Mouse (Mus musculus): Measurements from ENCODE around the gene Coa3. TPM values are rescaled to one million over a fixed set of nuclear protein-coding genes. Genes with fewer than 3 reads are reported as not detected.
A peak's percentile ranks its signal among the peaks of the same experiment; 100 is the strongest.

Gene Coa3
- polyA plus RNA-seq, 1 experiment from 2014 or later, result 171 TPM

DNA sequence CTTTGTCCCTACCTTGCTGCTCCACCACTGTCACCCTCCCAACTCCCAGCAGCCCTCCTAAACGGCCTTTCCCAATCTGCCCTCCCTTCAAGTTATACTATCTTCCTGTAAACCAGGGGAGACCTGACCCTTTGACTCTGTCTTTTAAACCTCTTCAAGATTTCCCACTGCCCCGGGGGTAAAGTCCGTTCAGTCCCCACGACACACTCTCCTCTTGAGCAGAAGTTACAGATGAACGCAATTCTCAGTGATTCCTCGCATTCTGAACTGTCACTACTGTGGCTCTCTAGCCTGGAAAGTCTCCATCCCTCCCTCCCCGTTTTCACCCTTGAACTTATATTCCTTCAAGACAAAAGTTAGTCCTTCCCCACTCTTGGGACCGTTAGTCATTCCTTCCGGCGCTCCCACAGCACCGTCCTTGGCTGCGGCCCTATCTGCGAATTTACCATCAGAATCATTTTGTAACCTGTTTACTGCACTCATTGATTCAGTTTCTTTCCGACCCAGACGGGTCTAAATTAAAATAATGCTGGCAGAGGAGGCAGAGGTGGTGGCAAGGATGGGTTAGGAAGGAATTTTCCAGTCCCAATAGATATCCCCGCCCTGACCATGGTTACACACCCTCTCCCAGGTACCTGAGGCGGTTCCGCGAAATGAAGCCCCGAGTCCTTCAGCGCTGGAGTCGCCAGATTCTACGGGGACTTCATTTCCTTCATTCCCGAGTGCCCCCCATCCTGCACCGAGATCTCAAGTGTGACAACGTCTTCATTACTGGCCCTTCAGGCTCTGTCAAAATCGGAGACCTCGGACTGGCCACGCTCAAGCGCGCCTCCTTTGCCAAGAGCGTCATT is 15.6 kb downstream of the Coa3 start:
- peaks cover 62% of the 10 kb centered on the region for H3K4me1 ChIP-seq (replicated peaks)
- peak overlapping the region; percentile 42; the same call in 1 of the 2 replicates for H3K9ac ChIP-seq
- no peak for ATAC-seq (ENCODE audit: insufficient number of reproducible peaks, low FRiP score)
- H3K27me3 ChIP-seq (replicated peaks), result peaks cover 42% of the 10 kb centered on the region
- H3K9me3 ChIP-seq (replicated peaks), result no peaks in the 10 kb centered on the region
- WGBS, result 12% methylated on average over 32 of the region's 32 CpGs
- peaks cover 2% of the 10 kb centered on the region; the same call in 1 of the 2 replicates for H3K36me3 ChIP-seq
- peak overlapping the region; percentile 87 for H3K4me2 ChIP-seq
- H3K27ac ChIP-seq (ENCODE audit: poor library complexity, severe bottlenecking), result no peak overlapping the region
- peak overlapping the region; percentile 64 for H3K4me3 ChIP-seq

DNA sequence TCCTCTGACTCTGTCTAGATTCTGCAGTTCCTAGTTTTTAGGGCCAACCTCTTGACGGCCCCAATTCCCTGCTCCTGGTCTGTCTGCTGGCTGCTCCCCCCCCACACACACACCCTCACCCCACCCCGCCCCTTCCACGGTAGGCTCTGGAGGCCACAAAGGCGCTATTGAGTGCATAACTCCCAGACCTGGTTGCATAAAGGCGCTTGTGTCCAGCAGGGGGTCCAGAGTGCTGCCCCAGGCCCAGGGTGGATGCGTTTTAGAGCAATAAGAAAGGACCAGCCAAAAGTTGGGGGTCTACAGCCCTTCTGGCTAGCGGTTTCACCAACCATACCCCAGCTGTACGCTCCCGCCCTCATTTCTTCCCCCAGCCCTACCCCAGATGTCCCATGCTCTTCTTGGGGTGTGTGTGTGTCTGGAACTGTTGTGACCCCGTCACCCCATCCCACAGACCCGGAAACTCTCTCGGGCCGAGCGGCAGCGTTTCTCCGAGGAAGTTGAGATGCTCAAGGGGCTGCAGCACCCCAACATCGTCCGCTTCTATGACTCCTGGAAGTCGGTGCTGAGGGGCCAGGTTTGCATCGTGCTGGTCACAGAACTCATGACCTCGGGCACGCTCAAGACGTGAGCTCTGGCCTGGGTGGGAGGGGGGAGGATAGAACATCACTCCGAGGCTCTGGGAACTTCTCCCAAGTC is 16.5 kb downstream of the Coa3 start:
- ATAC-seq (ENCODE audit: insufficient number of reproducible peaks, low FRiP score), result no peak
- H3K27me3 ChIP-seq (replicated peaks), result peaks cover 38% of the 10 kb centered on the region
- H3K4me2 ChIP-seq, result peak overlapping the region; percentile 87
- H3K27ac ChIP-seq (ENCODE audit: poor library complexity, severe bottlenecking), result no peak overlapping the region
- H3K4me3 ChIP-seq, result peak overlapping the region; percentile 64
- WGBS, result 4% methylated on average over 24 of the region's 24 CpGs
- peak overlapping the region; percentile 89 for H3K9ac ChIP-seq
- peaks cover 69% of the 10 kb centered on the region for H3K4me1 ChIP-seq (replicated peaks)
- H3K36me3 ChIP-seq, result peaks cover 8% of the 10 kb centered on the region
- H3K9me3 ChIP-seq (replicated peaks), result no peaks in the 10 kb centered on the region

DNA sequence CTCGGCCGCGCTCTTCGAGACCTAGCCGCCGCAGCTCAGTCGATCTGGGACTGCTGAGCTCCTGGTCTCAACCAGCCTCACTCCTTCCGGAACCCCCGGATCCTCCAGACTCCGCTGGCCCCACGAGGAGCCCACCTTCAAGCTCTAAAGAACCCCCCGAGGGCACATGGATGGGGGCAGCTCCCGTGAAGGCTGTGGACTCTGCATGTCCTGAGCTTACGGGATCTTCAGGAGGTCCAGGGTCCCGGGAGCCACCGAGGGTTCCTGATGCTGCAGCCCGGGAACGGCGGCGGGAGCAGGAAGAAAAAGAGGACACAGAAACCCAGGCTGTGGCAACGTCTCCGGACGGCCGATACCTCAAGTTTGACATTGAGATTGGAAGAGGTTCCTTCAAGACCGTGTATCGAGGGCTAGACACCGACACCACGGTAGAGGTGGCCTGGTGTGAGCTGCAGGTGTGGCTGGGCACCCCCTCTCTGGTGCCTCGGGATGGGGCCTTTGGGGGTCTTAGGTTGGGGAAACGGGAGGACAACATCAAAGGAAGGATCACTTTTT is 18.0 kb downstream of the Coa3 start:
- ATAC-seq (ENCODE audit: insufficient number of reproducible peaks, low FRiP score), result no peak
- Histone ChIP-seq H3K4me3 (peak overlapping the region; percentile 64), H3K4me2 (peak overlapping the region; percentile 87), H3K27ac (ENCODE audit: poor library complexity, severe bottlenecking) (peak overlapping the region; percentile 88), H3K9ac (peak overlapping the region; percentile 89), H3K9me3 (replicated peaks) (no peaks in the 10 kb centered on the region), H3K27me3 (replicated peaks) (peaks cover 30% of the 10 kb centered on the region), H3K36me3 (peaks cover 17% of the 10 kb centered on the region), H3K4me1 (replicated peaks) (peaks cover 77% of the 10 kb centered on the region)
- WGBS, result under 1% methylated on average over 30 of the region's 30 CpGs

DNA sequence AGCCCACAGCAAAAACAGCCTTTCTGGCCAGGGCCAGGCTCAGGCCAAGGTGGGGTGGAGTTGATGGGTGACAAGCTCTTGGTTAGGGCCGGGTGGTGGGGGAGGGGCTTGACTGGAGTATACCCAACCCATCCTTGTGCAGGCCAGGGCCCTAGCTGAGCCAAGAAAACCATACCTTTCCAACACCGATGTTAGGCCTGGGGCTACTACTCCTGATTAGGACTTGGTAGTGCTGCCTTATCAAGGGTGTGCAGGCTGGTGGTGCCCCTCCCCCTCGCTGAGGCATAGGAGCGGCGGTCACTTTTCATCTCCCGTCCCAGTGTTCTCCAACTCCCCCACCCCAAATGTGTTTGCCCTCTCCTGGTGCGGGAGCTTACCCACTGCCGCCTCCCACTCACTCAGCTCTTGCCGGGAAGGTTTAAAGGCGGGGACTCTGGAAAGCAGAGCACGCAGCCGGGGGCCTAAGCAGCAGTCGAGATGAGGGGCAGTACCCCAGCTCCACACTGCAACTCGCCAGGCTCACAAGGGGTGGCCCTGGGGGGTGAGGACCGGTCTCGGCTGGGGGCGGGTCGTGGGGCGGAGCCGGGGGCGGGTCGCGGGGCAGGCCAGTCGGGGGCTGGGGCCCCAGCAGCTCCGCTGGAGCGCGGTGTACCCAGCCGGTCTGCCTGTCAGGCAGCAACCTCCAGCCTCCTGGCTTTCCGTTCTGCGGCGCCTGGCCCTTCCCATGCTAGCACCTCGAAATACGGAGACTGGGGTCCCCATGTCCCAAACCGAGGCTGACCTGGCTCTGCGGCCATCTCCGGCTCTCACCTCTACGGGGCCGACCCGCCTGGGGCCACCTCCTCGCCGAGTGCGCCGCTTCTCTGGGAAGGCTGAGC is 18.7 kb downstream of the Coa3 start, which contains the start of gene Wnk4:
Gene Wnk4 (plus strand): TSS at position 620 of the 878 bp plus-strand sequence.
- WGBS, result under 1% methylated on average over 43 of the region's 43 CpGs
- H3K9ac ChIP-seq, result peak within 1 kb of the TSS; percentile 89
- peak within 1 kb of the TSS; percentile 64 for H3K4me3 ChIP-seq
- H3K4me1 ChIP-seq (replicated peaks), result peaks cover 81% of the 10 kb centered on the region
- ATAC-seq (ENCODE audit: insufficient number of reproducible peaks, low FRiP score), result peak; percentile 90
- no peaks in the 10 kb centered on the region for H3K9me3 ChIP-seq (replicated peaks)
- H3K36me3 ChIP-seq, result peaks cover 18% of the 10 kb centered on the region
- H3K4me2 ChIP-seq, result peak within 1 kb of the TSS; percentile 87
- H3K27me3 ChIP-seq (replicated peaks), result peaks cover 29% of the 10 kb centered on the region
- peak within 1 kb of the TSS; percentile 88 for H3K27ac ChIP-seq (ENCODE audit: poor library complexity, severe bottlenecking)

DNA sequence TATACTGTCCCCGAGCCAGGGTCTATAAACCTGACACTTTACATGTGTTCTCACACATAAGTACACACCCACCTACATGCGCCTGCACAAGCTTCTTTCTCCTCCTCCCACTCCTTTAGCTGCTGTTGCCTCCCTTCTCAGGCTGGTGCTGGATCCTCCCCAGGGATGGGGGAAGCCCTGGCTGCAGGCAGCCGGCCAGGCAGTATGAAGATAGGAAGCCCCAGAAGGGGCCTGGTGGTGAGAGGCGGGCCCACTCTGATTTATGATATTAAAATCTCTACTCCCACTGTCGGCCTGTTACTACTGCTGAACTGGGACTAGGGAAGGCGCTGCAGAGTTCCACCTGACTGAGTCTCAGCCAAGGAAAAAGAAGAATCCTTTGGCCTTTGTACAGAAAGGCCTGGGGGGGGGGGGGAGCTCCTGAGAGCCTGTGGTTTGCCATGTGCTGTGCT is 19.6 kb downstream of the Coa3 start:
- peaks cover 18% of the 10 kb centered on the region for H3K36me3 ChIP-seq
- H3K4me2 ChIP-seq, result peak overlapping the region; percentile 87
- peak overlapping the region; percentile 64 for H3K4me3 ChIP-seq
- 32% methylated on average over 6 of the region's 6 CpGs for WGBS
- peak overlapping the region; percentile 89 for H3K9ac ChIP-seq
- H3K27me3 ChIP-seq (replicated peaks), result peaks cover 23% of the 10 kb centered on the region
- peak; percentile 7; the same call in 1 of the 2 replicates for ATAC-seq (ENCODE audit: insufficient number of reproducible peaks, low FRiP score)
- H3K4me1 ChIP-seq (replicated peaks), result peaks cover 78% of the 10 kb centered on the region
- H3K27ac ChIP-seq (ENCODE audit: poor library complexity, severe bottlenecking), result peak overlapping the region; percentile 88
- H3K9me3 ChIP-seq (replicated peaks), result no peaks in the 10 kb centered on the region

DNA sequence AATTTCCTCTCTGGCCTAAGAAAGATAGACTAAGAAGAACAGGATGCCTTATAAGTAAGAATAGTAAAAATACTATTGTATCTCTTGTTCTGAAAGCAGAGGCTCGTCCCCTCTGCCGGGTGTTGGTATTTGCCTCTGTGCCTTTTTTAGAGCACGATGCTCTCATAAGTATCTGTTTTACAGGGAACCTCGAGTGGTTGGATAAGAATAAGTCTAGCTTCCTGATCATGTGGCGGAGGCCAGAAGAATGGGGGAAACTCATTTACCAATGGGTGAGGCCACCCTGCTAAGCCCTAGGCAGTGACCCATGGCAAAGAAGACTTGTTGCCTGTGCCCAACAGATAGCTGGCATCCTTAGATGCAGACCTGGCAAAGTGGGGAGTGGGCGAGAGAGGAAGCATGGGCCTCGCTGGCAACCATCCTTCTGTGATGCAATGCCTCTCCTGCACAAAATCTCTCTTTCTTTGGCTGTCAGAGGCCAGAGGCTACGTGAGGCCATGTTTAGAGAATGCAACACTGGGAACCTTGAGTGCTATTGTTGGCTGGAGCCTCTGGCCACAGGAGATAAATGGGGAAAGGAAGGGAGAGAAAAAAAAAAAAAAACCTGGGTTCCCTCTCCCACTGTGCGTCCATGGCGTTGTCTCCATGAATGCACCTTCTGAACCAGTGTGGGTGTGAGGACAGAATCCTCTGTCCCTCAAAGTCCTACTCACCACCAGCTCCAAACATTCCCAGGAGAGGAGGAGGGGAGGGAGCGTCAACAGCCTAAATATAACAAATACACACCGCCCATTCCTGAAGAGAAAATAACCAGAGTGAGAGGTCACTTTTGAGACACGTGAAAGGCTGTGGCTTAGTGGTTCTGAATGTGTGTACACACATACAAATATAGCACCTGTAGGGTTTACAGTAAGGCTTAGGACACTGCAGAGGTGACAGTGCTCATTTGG is 22.8 kb downstream of the Coa3 start:
- Histone ChIP-seq H3K36me3 (peaks cover 18% of the 10 kb centered on the region), H3K4me3 (no peak overlapping the region), H3K9me3 (replicated peaks) (no peaks in the 10 kb centered on the region), H3K4me1 (replicated peaks) (peaks cover 60% of the 10 kb centered on the region), H3K27me3 (replicated peaks) (no peaks in the 10 kb centered on the region), H3K9ac (no peak overlapping the region), H3K27ac (ENCODE audit: poor library complexity, severe bottlenecking) (peak overlapping the region; percentile 79), H3K4me2 (no peak overlapping the region)
- no peak for ATAC-seq (ENCODE audit: insufficient number of reproducible peaks, low FRiP score)
- WGBS, result 62% methylated on average over 13 of the region's 13 CpGs

DNA sequence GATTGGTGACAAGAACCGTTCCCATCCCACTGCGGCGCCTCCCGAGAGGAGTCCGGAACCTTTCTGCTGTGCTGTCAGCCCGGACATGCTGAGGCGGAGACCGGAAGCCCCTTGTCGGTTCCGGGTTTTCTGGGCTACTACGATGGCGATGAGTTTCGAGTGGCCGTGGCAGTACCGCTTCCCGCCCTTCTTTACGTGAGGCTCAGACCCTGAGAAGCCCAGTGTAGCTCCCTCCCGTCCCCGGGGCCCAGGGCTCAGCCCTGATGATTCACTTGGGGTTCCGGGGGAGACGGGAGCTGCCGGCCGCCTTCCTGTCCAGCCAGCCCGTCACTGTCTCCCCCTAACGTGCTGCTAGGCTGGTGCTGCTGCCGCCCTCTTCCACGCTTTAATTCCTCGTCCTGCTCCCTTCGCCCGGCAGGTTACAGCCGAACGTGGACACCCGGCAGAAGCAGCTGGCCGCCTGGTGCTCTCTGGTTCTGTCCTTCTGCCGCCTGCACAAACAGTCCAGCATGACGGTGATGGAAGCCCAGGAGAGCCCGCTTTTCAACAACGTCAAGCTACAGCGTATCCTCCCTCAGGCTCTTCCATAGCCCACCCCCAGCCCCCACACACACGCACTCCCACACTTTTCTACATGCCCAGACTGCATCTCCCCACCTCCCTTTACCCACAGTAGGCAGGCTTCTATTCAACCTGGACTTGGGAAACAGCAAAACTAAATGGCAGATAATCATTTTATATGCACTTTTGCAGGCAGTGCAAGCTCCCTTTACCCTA is 25.1 kb downstream of the Coa3 start, which contains the start of gene Vps25:
Gene Vps25 (plus strand): TSS at position 95 of the 777 bp plus-strand sequence.
- Histone ChIP-seq H3K9ac (peak within 1 kb of the TSS; percentile 97), H3K27ac (ENCODE audit: poor library complexity, severe bottlenecking) (peak within 1 kb of the TSS; percentile 94), H3K4me1 (replicated peaks) (peaks cover 42% of the 10 kb centered on the region), H3K36me3 (peaks cover 18% of the 10 kb centered on the region), H3K4me2 (peak within 1 kb of the TSS; percentile 94), H3K9me3 (replicated peaks) (no peaks in the 10 kb centered on the region), H3K4me3 (peak within 1 kb of the TSS; percentile 97), H3K27me3 (replicated peaks) (no peaks in the 10 kb centered on the region)
- WGBS, result under 1% methylated on average over 40 of the region's 40 CpGs
- ATAC-seq (ENCODE audit: insufficient number of reproducible peaks, low FRiP score), result peak; percentile 82

DNA sequence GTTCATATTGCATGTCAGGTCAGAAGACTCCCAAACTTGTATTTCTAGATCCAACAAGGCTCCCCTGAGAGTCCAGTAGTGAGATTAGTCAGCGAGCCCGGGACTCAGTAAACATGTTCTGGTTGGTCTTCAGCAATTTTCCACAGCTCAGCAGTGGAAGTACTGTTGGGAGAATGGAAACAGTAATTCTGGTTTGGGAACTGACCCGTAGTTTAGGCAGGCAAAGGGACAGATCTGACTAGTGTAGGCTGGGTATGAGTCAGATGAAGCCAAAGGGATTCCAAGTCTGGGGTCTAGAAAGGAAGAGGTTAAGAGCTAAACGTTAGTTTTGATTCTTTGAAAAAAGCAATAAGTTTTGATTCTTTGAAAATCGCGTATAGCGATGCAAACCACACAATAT is 26.0 kb downstream of the Coa3 start:
- H3K4me2 ChIP-seq, result peak overlapping the region; percentile 94
- H3K9me3 ChIP-seq (replicated peaks), result no peaks in the 10 kb centered on the region
- no peak for ATAC-seq (ENCODE audit: insufficient number of reproducible peaks, low FRiP score)
- WGBS, result 8% methylated on average over 7 of the region's 7 CpGs
- H3K27me3 ChIP-seq (replicated peaks), result peaks cover 1% of the 10 kb centered on the region
- H3K9ac ChIP-seq, result peak overlapping the region; percentile 97
- peak overlapping the region; percentile 97 for H3K4me3 ChIP-seq
- H3K36me3 ChIP-seq, result peaks cover 14% of the 10 kb centered on the region
- H3K4me1 ChIP-seq (replicated peaks), result peaks cover 34% of the 10 kb centered on the region
- H3K27ac ChIP-seq (ENCODE audit: poor library complexity, severe bottlenecking), result peak overlapping the region; percentile 94

DNA sequence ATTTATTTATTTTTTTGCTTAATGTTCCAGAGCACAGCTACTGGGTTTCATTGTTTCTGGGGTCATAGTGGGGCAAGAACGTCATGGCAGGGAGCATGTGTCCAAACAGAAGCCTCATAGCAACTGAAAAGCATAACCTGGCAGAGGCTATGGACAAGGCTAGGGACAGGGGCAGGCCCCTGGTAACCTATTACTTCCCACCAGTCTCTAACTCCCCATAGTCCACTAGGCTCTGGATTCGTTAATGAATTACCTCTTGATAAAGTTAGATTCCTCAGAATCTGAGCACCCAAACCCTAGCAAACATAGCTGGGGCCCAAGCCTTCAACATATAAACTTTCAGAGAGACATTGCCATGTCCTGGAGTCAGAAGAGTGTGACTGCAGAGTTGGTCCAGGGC is 27.9 kb downstream of the Coa3 start:
- Histone ChIP-seq H3K27ac (ENCODE audit: poor library complexity, severe bottlenecking) (no peak overlapping the region), H3K4me3 (no peak overlapping the region), H3K4me2 (no peak overlapping the region), H3K36me3 (peaks cover 3% of the 10 kb centered on the region), H3K9me3 (replicated peaks) (no peaks in the 10 kb centered on the region), H3K9ac (no peak overlapping the region), H3K27me3 (replicated peaks) (peaks cover 15% of the 10 kb centered on the region), H3K4me1 (replicated peaks) (peaks cover 24% of the 10 kb centered on the region)
- no peak for ATAC-seq (ENCODE audit: insufficient number of reproducible peaks, low FRiP score)
- 66% methylated on average over 2 of the region's 2 CpGs for WGBS
